Mouse (Mus musculus) left cerebral cortex, adult 6 months (tissue): Measurements from ENCODE around the gene Ube2cbp. TPM values are rescaled to one million over a fixed set of nuclear protein-coding genes. Genes with fewer than 3 reads are reported as not detected.

Experiments
- long read RNA-seq, 2 experiments: library from polyadenylated mRNA; unstranded; transcript quantifications; one replicate each; pipeline ENCODE4 v2.0.0; 2019 to 2020
- polyA plus RNA-seq: library from polyadenylated mRNA; unstranded; fragments of <200 nt; fragmentation: Nextera tagmentation; gene quantifications from 2 replicates; pipeline ENCODE4 v1.2.3, GENCODE M21; 2021

Gene Ube2cbp
- polyA plus RNA-seq = 2.2 and 2.4 TPM in 2 replicates
- long read RNA-seq, experiment 1, partial matches to known transcripts = 3 of 10 reads
- long read RNA-seq, experiment 1, other reads (novel, unspliced or antisense) = 3 of 10 reads
- long read RNA-seq, experiment 2 = 0 reads

GRCm38 (mm10) chr9:86464151-86465105, at the start of gene Ube2cbp:
TSS of gene Ube2cbp (minus strand) at chr9:86464950.

DNA sequence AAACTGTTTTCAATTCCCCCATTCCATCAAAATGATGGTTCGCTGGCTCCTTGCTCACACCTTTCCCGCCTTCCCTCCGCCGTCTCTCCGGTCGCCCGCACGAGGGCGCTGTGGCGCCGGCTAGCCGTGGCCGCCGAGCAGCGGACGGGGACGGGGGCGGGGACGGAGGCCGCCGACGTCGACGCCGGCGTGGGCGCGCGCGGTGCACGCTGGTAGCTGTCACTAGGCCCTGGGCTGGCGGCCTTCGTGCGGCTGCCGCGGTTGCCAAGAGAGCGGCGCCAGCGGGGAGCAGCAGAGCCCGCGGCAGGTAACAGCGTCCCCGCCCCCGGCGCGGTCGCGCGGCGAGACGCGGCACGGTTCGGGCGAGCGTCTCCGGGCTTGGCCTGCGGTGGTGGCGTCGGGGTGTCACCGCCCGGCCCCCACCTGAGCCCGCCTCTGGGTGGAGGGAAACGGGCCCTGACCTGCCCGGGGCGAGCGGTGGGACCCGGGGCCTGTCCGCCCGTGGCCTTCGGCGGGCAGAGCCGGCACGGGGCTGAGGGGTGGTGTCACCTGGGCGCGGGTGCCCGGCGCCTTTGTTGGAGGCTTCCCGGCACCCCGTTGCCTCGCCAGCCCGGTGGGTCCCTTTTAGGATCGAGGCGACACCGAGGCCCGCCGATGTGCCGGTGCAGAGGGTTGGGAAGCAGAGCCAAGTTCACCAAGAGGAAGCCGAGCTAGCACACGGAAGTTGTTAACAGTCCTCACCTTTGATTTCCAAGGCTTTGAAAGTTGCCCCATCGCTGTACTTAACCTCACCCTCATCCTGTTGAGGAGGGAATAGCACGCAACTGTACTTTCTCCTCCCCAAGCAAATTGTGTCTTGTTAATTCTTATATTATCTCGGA, 2.5 kb upstream of the Ube2cbp start, which contains the start of gene Dop1a:
Gene Dop1a (plus strand): TSS at position 165 of the 881 bp plus-strand sequence.

Other genes starting within 250 kb of the Ube2cbp start
- gene Dop1a, start 2.2 kb upstream of the Ube2cbp start, polyA plus RNA-seq = 5.5 and 6.3 TPM in 2 replicates
- 10.1 and 13.3 TPM in 2 replicates for gene Pgm3, start 106.9 kb upstream of the Ube2cbp start, polyA plus RNA-seq
- 56.2 and 56.6 TPM in 2 replicates for gene Rwdd2a, start 107.0 kb upstream of the Ube2cbp start, polyA plus RNA-seq
- gene Me1, start 231.0 kb upstream of the Ube2cbp start, polyA plus RNA-seq = 14.2 and 38.7 TPM in 2 replicates